Mouse (Mus musculus): Measurements from ENCODE around the gene Ptprt.
"Not testable (repeated sequence)": the region's sequence is repeated elsewhere in the genome, so short reads cannot be mapped to it uniquely, and the experiment has no call there.

The Ptprt gene

GRCm38 (mm10) chr2:162197316-162197715, 463.6 kb downstream of the Ptprt start:
- no peak for DNase-seq (ENCODE audit: low read depth)

GRCm38 (mm10) chr2:162182621-162183475, 478.1 kb downstream of the Ptprt start:
- DNase-seq (ENCODE audit: low read depth), result no peak

GRCm38 (mm10) chr2:162181826-162182225, 479.1 kb downstream of the Ptprt start:
- DNase-seq (ENCODE audit: low read depth), result no peak

- no peak for DNase-seq (ENCODE audit: low read depth)
Measured at GRCm38 (mm10) chr2:162172529-162172928, 488.4 kb downstream of the Ptprt start.

GRCm38 (mm10) chr2:162141845-162142411, 519.0 kb downstream of the Ptprt start:
- DNase-seq (ENCODE audit: low read depth), result no peak

GRCm38 (mm10) chr2:162136176-162136575, 524.8 kb downstream of the Ptprt start:
- not testable (repeated sequence) for DNase-seq (ENCODE audit: low read depth)

GRCm38 (mm10) chr2:162131607-162132304, 529.2 kb downstream of the Ptprt start:
- no peak for DNase-seq (ENCODE audit: low read depth)

- DNase-seq (ENCODE audit: low read depth), result no peak
Measured at GRCm38 (mm10) chr2:162129896-162130295, 531.1 kb downstream of the Ptprt start.

GRCm38 (mm10) chr2:162118041-162118440, 542.9 kb downstream of the Ptprt start:
- no peak for DNase-seq (ENCODE audit: low read depth)

GRCm38 (mm10) chr2:162082391-162082790, 578.6 kb downstream of the Ptprt start:
- no peak for DNase-seq (ENCODE audit: low read depth)

GRCm38 (mm10) chr2:162080717-162081398, 580.1 kb downstream of the Ptprt start:
- DNase-seq (ENCODE audit: low read depth), result no peak

GRCm38 (mm10) chr2:162078571-162079280, 582.2 kb downstream of the Ptprt start:
- DNase-seq (ENCODE audit: low read depth), result no peak

- DNase-seq (ENCODE audit: low read depth), result no peak
Measured at GRCm38 (mm10) chr2:162052816-162053215, 608.1 kb downstream of the Ptprt start.

- no peak for DNase-seq (ENCODE audit: low read depth)
Measured at GRCm38 (mm10) chr2:162050198-162050597, 610.7 kb downstream of the Ptprt start.

GRCm38 (mm10) chr2:162035615-162036014, 625.3 kb downstream of the Ptprt start:
- DNase-seq (ENCODE audit: low read depth), result no peak

- DNase-seq (ENCODE audit: low read depth), result peak; percentile 28
Measured at GRCm38 (mm10) chr2:162031636-162032035, 629.3 kb downstream of the Ptprt start.

- DNase-seq (ENCODE audit: low read depth), result no peak
Measured at GRCm38 (mm10) chr2:162001016-162001415, 659.9 kb downstream of the Ptprt start.

GRCm38 (mm10) chr2:161982311-161982710, 678.6 kb downstream of the Ptprt start:
- no peak for DNase-seq (ENCODE audit: low read depth)

GRCm38 (mm10) chr2:161961179-161962163, 699.5 kb downstream of the Ptprt start:
- DNase-seq (ENCODE audit: low read depth), result no peak

- no peak for DNase-seq (ENCODE audit: low read depth)
Measured at GRCm38 (mm10) chr2:161945424-161945823, 715.5 kb downstream of the Ptprt start.
